Mouse (Mus musculus) hindbrain, embryonic 15.5 days (tissue): ENCODE data around the gene Nfkbib. TPM values are rescaled to one million over a fixed set of nuclear protein-coding genes. Genes with fewer than 3 reads are reported as not detected.

Experiments used
- ATAC-seq: fragments of 200-750 bp; cut with Nextera tagmentation; 2 replicates; pipeline ENCODE4 v1.8.0; 2017; ENCODE audit warnings: low read depth, moderate number of reproducible peaks, moderate TSS enrichment; ENCODE audit not compliant: low FRiP score
- H3K27ac ChIP-seq: fragments of 300-500 bp; sonication (generic); replicated peaks from 2 replicates; pipeline ENCODE4 v1.5.1; 2015; ENCODE audit warnings: mild to moderate bottlenecking, inconsistent platforms
- H3K27me3 ChIP-seq: fragments of 300-500 bp; sonication (generic); 2 replicates; pipeline ENCODE4 v1.6.1; 2015; ENCODE audit warnings: control low read depth, inconsistent platforms
- H3K36me3 ChIP-seq: fragments of 300-500 bp; sonication (generic); 2 replicates; pipeline ENCODE4 v1.6.1; 2015; ENCODE audit warnings: control low read depth, inconsistent platforms
- H3K4me1 ChIP-seq: fragments of 300-500 bp; sonication (generic); replicated peaks from 2 replicates; pipeline ENCODE4 v1.6.1; 2015; ENCODE audit warnings: control low read depth, inconsistent platforms
- H3K4me2 ChIP-seq: fragments of 300-500 bp; sonication (generic); 2 replicates; pipeline ENCODE4 v1.6.1; 2015; ENCODE audit warnings: moderate library complexity, mild to moderate bottlenecking, inconsistent platforms
- H3K4me3 ChIP-seq: fragments of 300-500 bp; sonication (generic); 2 replicates; pipeline ENCODE4 v1.5.1; 2015; ENCODE audit warnings: mild to moderate bottlenecking, inconsistent platforms
- H3K9ac ChIP-seq: fragments of 300-500 bp; sonication (generic); 2 replicates; pipeline ENCODE4 v1.6.1; 2015; ENCODE audit warnings: inconsistent platforms
- H3K9me3 ChIP-seq: fragments of 300-500 bp; sonication (generic); 2 replicates; pipeline ENCODE4 v1.6.1; 2016; ENCODE audit warnings: control low read depth, inconsistent platforms
- WGBS: fragments of 180-500 bp; shearing (Covaris S2); methylation state at CpG from one replicate; pipeline ENCODE4 v1.1.7; 2015; 5-methylcytosine and 5-hydroxymethylcytosine counted together
- polyA plus RNA-seq: library from polyadenylated mRNA; unstranded; fragments of >200 nt; fragmentation: Nextera tagmentation; extraction: Ambion mirVana; gene quantifications from 2 replicates; pipeline ENCODE4 v1.2.1, GENCODE M21; 2015

Nfkbib gene
- polyA plus RNA-seq, 1 experiment from 2014 or later, result 69.0 TPM

GRCm38 (mm10) chr7:28726600-28726999 lies 40.7 kb downstream of the Nfkbib start:
- Histone ChIP-seq H3K9me3 (no peaks in the 10 kb centered on the region), H3K36me3 (no peaks in the 10 kb centered on the region), H3K27me3 (no peaks in the 10 kb centered on the region; the same call in 1 of the 2 replicates), H3K4me2 (peak overlapping the region; percentile 41), H3K27ac (no peak overlapping the region), H3K9ac (peak overlapping the region; percentile 19; the same call in 1 of the 2 replicates), H3K4me3 (no peak overlapping the region), H3K4me1 (peaks cover 5% of the 10 kb centered on the region; the same call in 1 of the 2 replicates)
- WGBS, result 8% methylated on average over 14 of the region's 14 CpGs
- no peak; the same call in 1 of the 2 replicates for ATAC-seq

GRCm38 (mm10) chr7:28724613-28725012 lies 42.7 kb downstream of the Nfkbib start:
- ATAC-seq, result no peak
- no peak overlapping the region for H3K27ac ChIP-seq
- no peak overlapping the region for H3K4me2 ChIP-seq
- no peaks in the 10 kb centered on the region for H3K9me3 ChIP-seq
- H3K36me3 ChIP-seq, result no peaks in the 10 kb centered on the region
- no peaks in the 10 kb centered on the region for H3K27me3 ChIP-seq
- WGBS, result 90% methylated on average over 2 of the region's 2 CpGs
- no peak overlapping the region for H3K4me3 ChIP-seq
- H3K9ac ChIP-seq, result no peak overlapping the region
- H3K4me1 ChIP-seq, result peaks cover 5% of the 10 kb centered on the region; the same call in 1 of the 2 replicates

GRCm38 (mm10) chr7:28722079-28722478 lies 45.2 kb downstream of the Nfkbib start:
- Histone ChIP-seq H3K9ac (no peak overlapping the region), H3K4me2 (no peak overlapping the region), H3K9me3 (no peaks in the 10 kb centered on the region), H3K27me3 (no peaks in the 10 kb centered on the region), H3K4me3 (no peak overlapping the region), H3K4me1 (no peaks in the 10 kb centered on the region), H3K36me3 (no peaks in the 10 kb centered on the region), H3K27ac (no peak overlapping the region)
- whole genome bisulfite sequencing, result 96% methylated on average over 7 of the region's 7 CpGs
- ATAC-seq, result no peak

GRCm38 (mm10) chr7:28720753-28721537 lies 46.4 kb downstream of the Nfkbib start:
- no peaks in the 10 kb centered on the region for H3K27me3 ChIP-seq
- 66% methylated on average over 3 of the region's 3 CpGs for WGBS
- no peak for ATAC-seq
- H3K4me2 ChIP-seq, result no peak overlapping the region
- H3K4me1 ChIP-seq, result peaks cover 9% of the 10 kb centered on the region
- no peak overlapping the region for H3K9ac ChIP-seq
- H3K27ac ChIP-seq, result no peak overlapping the region
- H3K9me3 ChIP-seq, result no peaks in the 10 kb centered on the region
- no peaks in the 10 kb centered on the region for H3K36me3 ChIP-seq
- H3K4me3 ChIP-seq, result no peak overlapping the region

- ATAC-seq, result no peak
- H3K9me3 ChIP-seq, result no peaks in the 10 kb centered on the region
- H3K27me3 ChIP-seq, result no peaks in the 10 kb centered on the region
- H3K4me3 ChIP-seq, result no peak overlapping the region
- WGBS, result 93% methylated on average over 2 of the region's 2 CpGs
- no peaks in the 10 kb centered on the region for H3K36me3 ChIP-seq
- H3K27ac ChIP-seq, result no peak overlapping the region
- no peak overlapping the region for H3K4me2 ChIP-seq
- H3K9ac ChIP-seq, result no peak overlapping the region
- H3K4me1 ChIP-seq, result peaks cover 9% of the 10 kb centered on the region
Measured at GRCm38 (mm10) chr7:28719650-28720049, 47.7 kb downstream of the Nfkbib start.

- H3K9ac ChIP-seq, result no peak overlapping the region
- WGBS, result 65% methylated on average over 4 of the region's 4 CpGs
- ATAC-seq, result no peak
- H3K4me3 ChIP-seq, result no peak overlapping the region
- peaks cover 9% of the 10 kb centered on the region for H3K4me1 ChIP-seq
- no peak overlapping the region for H3K27ac ChIP-seq
- no peaks in the 10 kb centered on the region for H3K27me3 ChIP-seq
- H3K36me3 ChIP-seq, result no peaks in the 10 kb centered on the region
- H3K9me3 ChIP-seq, result no peaks in the 10 kb centered on the region
- H3K4me2 ChIP-seq, result no peak overlapping the region
Measured at GRCm38 (mm10) chr7:28719159-28719558, 48.2 kb downstream of the Nfkbib start.

GRCm38 (mm10) chr7:28717726-28718125 lies 49.6 kb downstream of the Nfkbib start:
- no peak overlapping the region for H3K27ac ChIP-seq
- no peaks in the 10 kb centered on the region for H3K36me3 ChIP-seq
- H3K9ac ChIP-seq, result no peak overlapping the region
- WGBS, result 88% methylated on average over 10 of the region's 10 CpGs
- no peaks in the 10 kb centered on the region for H3K9me3 ChIP-seq
- no peaks in the 10 kb centered on the region for H3K27me3 ChIP-seq
- H3K4me2 ChIP-seq, result no peak overlapping the region
- no peak overlapping the region for H3K4me3 ChIP-seq
- no peak for ATAC-seq
- H3K4me1 ChIP-seq, result peaks cover 9% of the 10 kb centered on the region

GRCm38 (mm10) chr7:28716590-28717281 lies 50.6 kb downstream of the Nfkbib start, which contains the start of gene Fbxo17:
TSS of gene Fbxo17 (plus strand) at chr7:28716804.
- Histone ChIP-seq H3K4me1 (peaks cover 9% of the 10 kb centered on the region), H3K4me3 (peak within 1 kb of the TSS; percentile 36), H3K9ac (peak within 1 kb of the TSS; percentile 47), H3K36me3 (no peaks in the 10 kb centered on the region), H3K27ac (no peak within 1 kb of the TSS), H3K9me3 (no peaks in the 10 kb centered on the region), H3K4me2 (peak within 1 kb of the TSS; percentile 70), H3K27me3 (no peaks in the 10 kb centered on the region)
- peak; percentile 76 for ATAC-seq
- WGBS, result 3% methylated on average over 36 of the region's 36 CpGs

GRCm38 (mm10) chr7:28715598-28715997 lies 51.7 kb downstream of the Nfkbib start:
- Histone ChIP-seq H3K9me3 (no peaks in the 10 kb centered on the region), H3K4me1 (peaks cover 9% of the 10 kb centered on the region), H3K9ac (no peak overlapping the region), H3K27me3 (no peaks in the 10 kb centered on the region), H3K36me3 (no peaks in the 10 kb centered on the region), H3K27ac (no peak overlapping the region), H3K4me3 (no peak overlapping the region), H3K4me2 (no peak overlapping the region)
- WGBS, result 97% methylated on average over 2 of the region's 2 CpGs
- ATAC-seq, result no peak

GRCm38 (mm10) chr7:28714667-28715066 lies 52.6 kb downstream of the Nfkbib start:
- Histone ChIP-seq H3K4me3 (no peak overlapping the region), H3K9me3 (no peaks in the 10 kb centered on the region), H3K36me3 (no peaks in the 10 kb centered on the region), H3K4me2 (no peak overlapping the region), H3K9ac (no peak overlapping the region), H3K27me3 (no peaks in the 10 kb centered on the region), H3K27ac (no peak overlapping the region), H3K4me1 (peaks cover 9% of the 10 kb centered on the region)
- WGBS, result 85% methylated on average over 5 of the region's 5 CpGs
- ATAC-seq, result no peak

- Histone ChIP-seq H3K4me1 (no peaks in the 10 kb centered on the region), H3K9ac (no peak overlapping the region), H3K27me3 (no peaks in the 10 kb centered on the region), H3K9me3 (no peaks in the 10 kb centered on the region), H3K36me3 (no peaks in the 10 kb centered on the region), H3K27ac (no peak overlapping the region), H3K4me3 (no peak overlapping the region), H3K4me2 (no peak overlapping the region)
- WGBS, result 66% methylated on average over 3 of the region's 3 CpGs
- no peak for ATAC-seq
Measured at GRCm38 (mm10) chr7:28710962-28711361, 56.4 kb downstream of the Nfkbib start.

- Histone ChIP-seq H3K9me3 (no peaks in the 10 kb centered on the region), H3K4me2 (no peak overlapping the region), H3K27ac (no peak overlapping the region), H3K36me3 (no peaks in the 10 kb centered on the region), H3K4me3 (no peak overlapping the region), H3K4me1 (no peaks in the 10 kb centered on the region), H3K27me3 (no peaks in the 10 kb centered on the region), H3K9ac (no peak overlapping the region)
- ATAC-seq, result no peak
Measured at GRCm38 (mm10) chr7:28709454-28709853, 57.9 kb downstream of the Nfkbib start.
